Mouse (Mus musculus) midbrain, embryonic 13.5 days (tissue): ENCODE results near the gene Esrrg. TPM values are rescaled to one million over a fixed set of nuclear protein-coding genes. Genes with fewer than 3 reads are reported as not detected.

Experiments used
- ATAC-seq: fragments of 200-750 bp; cut with Nextera tagmentation; 2 replicates; pipeline ENCODE4 v1.8.0; 2017; ENCODE audit warnings: mild to moderate bottlenecking, moderate TSS enrichment, moderate library complexity
- H3K27ac ChIP-seq: fragments of 300-500 bp; sonication (generic); 2 replicates; pipeline ENCODE4 v1.5.1; 2015; ENCODE audit warnings: inconsistent platforms, mild to moderate bottlenecking, moderate library complexity
- H3K27me3 ChIP-seq: fragments of 300-500 bp; sonication (generic); 2 replicates; pipeline ENCODE4 v1.6.1; 2015; ENCODE audit warnings: mild to moderate bottlenecking, inconsistent platforms
- H3K36me3 ChIP-seq: fragments of 300-500 bp; sonication (generic); 2 replicates; pipeline ENCODE4 v1.6.1; 2015; ENCODE audit warnings: mild to moderate bottlenecking, inconsistent platforms
- H3K4me1 ChIP-seq: fragments of 300-500 bp; sonication (generic); replicated peaks from 2 replicates; pipeline ENCODE4 v1.6.1; 2015; ENCODE audit warnings: inconsistent platforms
- H3K4me2 ChIP-seq: fragments of 300-500 bp; sonication (generic); replicated peaks from 2 replicates; pipeline ENCODE4 v1.6.1; 2015; ENCODE audit warnings: moderate library complexity, mild to moderate bottlenecking, inconsistent platforms
- H3K4me3 ChIP-seq: fragments of 300-500 bp; sonication (generic); replicated peaks from 2 replicates; pipeline ENCODE4 v1.5.1; 2015; ENCODE audit warnings: mild to moderate bottlenecking, inconsistent platforms
- H3K9ac ChIP-seq: fragments of 300-500 bp; sonication (generic); replicated peaks from 2 replicates; pipeline ENCODE4 v1.6.1; 2015; ENCODE audit warnings: mild to moderate bottlenecking, inconsistent platforms
- H3K9me3 ChIP-seq: fragments of 300-500 bp; sonication (generic); 2 replicates; pipeline ENCODE4 v1.6.1; 2016; ENCODE audit warnings: mild to moderate bottlenecking, inconsistent platforms
- WGBS: fragments of 180-500 bp; shearing (Covaris S2); methylation state at CpG from one replicate; pipeline ENCODE4 v1.1.7; 2015; 5-methylcytosine and 5-hydroxymethylcytosine counted together
- polyA plus RNA-seq: library from polyadenylated mRNA; unstranded; fragments of >200 nt; fragmentation: Nextera tagmentation; extraction: Ambion mirVana; gene quantifications from 2 replicates; pipeline ENCODE4 v1.2.1, GENCODE M21; 2015

The Esrrg gene
- polyA plus RNA-seq, 1 experiment from 2014 or later: 16.5 TPM

GRCm38 (mm10) chr1:188080261-188080875, 471.8 kb downstream of the Esrrg start:
- no peak overlapping the region for H3K4me3 ChIP-seq
- H3K36me3 ChIP-seq: no peaks in the 10 kb centered on the region
- H3K27me3 ChIP-seq: no peaks in the 10 kb centered on the region
- peaks cover 30% of the 10 kb centered on the region for H3K4me1 ChIP-seq
- no peaks in the 10 kb centered on the region for H3K9me3 ChIP-seq
- no peak overlapping the region for H3K9ac ChIP-seq
- WGBS: 60% methylated on average over 12 of the region's 12 CpGs
- ATAC-seq: no peak
- H3K4me2 ChIP-seq: no peak overlapping the region
- no peak overlapping the region for H3K27ac ChIP-seq

- no peak overlapping the region for H3K27ac ChIP-seq
- no peaks in the 10 kb centered on the region for H3K36me3 ChIP-seq
- no peaks in the 10 kb centered on the region for H3K27me3 ChIP-seq
- no peak overlapping the region for H3K4me3 ChIP-seq
- H3K4me1 ChIP-seq: peaks cover 38% of the 10 kb centered on the region
- H3K9ac ChIP-seq: no peak overlapping the region; the same call in 1 of the 2 replicates
- 70% methylated on average over 18 of the region's 18 CpGs for WGBS
- H3K9me3 ChIP-seq: no peaks in the 10 kb centered on the region
- no peak; the same call in 1 of the 2 replicates for ATAC-seq
- no peak overlapping the region for H3K4me2 ChIP-seq
Observed at GRCm38 (mm10) chr1:188082665-188083640, 474.4 kb downstream of the Esrrg start.

- Histone ChIP-seq H3K4me2 (no peak overlapping the region), H3K4me3 (no peak overlapping the region), H3K4me1 (peaks cover 36% of the 10 kb centered on the region), H3K9me3 (no peaks in the 10 kb centered on the region), H3K27me3 (no peaks in the 10 kb centered on the region), H3K27ac (no peak overlapping the region), H3K36me3 (no peaks in the 10 kb centered on the region), H3K9ac (no peak overlapping the region)
- WGBS: 39% methylated on average over 13 of the region's 13 CpGs
- ATAC-seq: no peak; the same call in 1 of the 2 replicates
Observed at GRCm38 (mm10) chr1:188085116-188085879, 476.7 kb downstream of the Esrrg start.

GRCm38 (mm10) chr1:188093724-188094123, 485.1 kb downstream of the Esrrg start:
- Histone ChIP-seq H3K4me2 (no peak overlapping the region), H3K4me1 (no peaks in the 10 kb centered on the region), H3K27me3 (no peaks in the 10 kb centered on the region), H3K9ac (no peak overlapping the region), H3K27ac (no peak overlapping the region), H3K4me3 (no peak overlapping the region), H3K36me3 (no peaks in the 10 kb centered on the region), H3K9me3 (no peaks in the 10 kb centered on the region)
- WGBS: 87% methylated on average over 3 of the region's 3 CpGs
- ATAC-seq: no peak

GRCm38 (mm10) chr1:188101832-188102231, 493.2 kb downstream of the Esrrg start:
- Histone ChIP-seq H3K4me1 (peaks cover 15% of the 10 kb centered on the region), H3K4me3 (no peak overlapping the region), H3K27me3 (peaks cover 5% of the 10 kb centered on the region; the same call in 1 of the 2 replicates), H3K9me3 (no peaks in the 10 kb centered on the region), H3K36me3 (no peaks in the 10 kb centered on the region), H3K9ac (no peak overlapping the region), H3K4me2 (no peak overlapping the region), H3K27ac (no peak overlapping the region)
- WGBS: 54% methylated on average over 7 of the region's 7 CpGs
- no peak for ATAC-seq

- peaks cover 15% of the 10 kb centered on the region for H3K4me1 ChIP-seq
- H3K27ac ChIP-seq: no peak overlapping the region
- H3K9me3 ChIP-seq: no peaks in the 10 kb centered on the region
- H3K4me2 ChIP-seq: no peak overlapping the region
- no peak overlapping the region for H3K4me3 ChIP-seq
- no peak for ATAC-seq
- no peaks in the 10 kb centered on the region for H3K36me3 ChIP-seq
- 51% methylated on average over 3 of the region's 3 CpGs for WGBS
- H3K9ac ChIP-seq: no peak overlapping the region
- peaks cover 8% of the 10 kb centered on the region; the same call in 1 of the 2 replicates for H3K27me3 ChIP-seq
Observed at GRCm38 (mm10) chr1:188103179-188103578, 494.6 kb downstream of the Esrrg start.

- H3K27ac ChIP-seq: no peak overlapping the region
- no peaks in the 10 kb centered on the region for H3K9me3 ChIP-seq
- no peak for ATAC-seq
- no peak overlapping the region for H3K9ac ChIP-seq
- whole genome bisulfite sequencing: 11% methylated on average over 4 of the region's 4 CpGs
- H3K4me3 ChIP-seq: no peak overlapping the region
- H3K27me3 ChIP-seq: peaks cover 8% of the 10 kb centered on the region; the same call in 1 of the 2 replicates
- H3K4me1 ChIP-seq: peaks cover 15% of the 10 kb centered on the region
- no peaks in the 10 kb centered on the region for H3K36me3 ChIP-seq
- no peak overlapping the region for H3K4me2 ChIP-seq
Observed at GRCm38 (mm10) chr1:188105516-188105915, 496.9 kb downstream of the Esrrg start.

GRCm38 (mm10) chr1:188107946-188108345, 499.4 kb downstream of the Esrrg start:
- Histone ChIP-seq H3K9ac (no peak overlapping the region), H3K27me3 (peaks cover 8% of the 10 kb centered on the region; the same call in 1 of the 2 replicates), H3K4me2 (no peak overlapping the region), H3K36me3 (no peaks in the 10 kb centered on the region), H3K4me3 (no peak overlapping the region), H3K9me3 (no peaks in the 10 kb centered on the region), H3K27ac (no peak overlapping the region), H3K4me1 (peaks cover 15% of the 10 kb centered on the region)
- WGBS: 74% methylated on average over 6 of the region's 6 CpGs
- no peak for ATAC-seq

GRCm38 (mm10) chr1:188111552-188111951, 503.0 kb downstream of the Esrrg start:
- Histone ChIP-seq H3K27me3 (peaks cover 3% of the 10 kb centered on the region; the same call in 1 of the 2 replicates), H3K27ac (no peak overlapping the region), H3K4me1 (no peaks in the 10 kb centered on the region), H3K4me2 (no peak overlapping the region), H3K4me3 (no peak overlapping the region), H3K36me3 (no peaks in the 10 kb centered on the region), H3K9ac (no peak overlapping the region), H3K9me3 (no peaks in the 10 kb centered on the region)
- ATAC-seq: no peak
- 84% methylated on average over 3 of the region's 3 CpGs for WGBS

GRCm38 (mm10) chr1:188113240-188113639, 504.6 kb downstream of the Esrrg start:
- no peaks in the 10 kb centered on the region for H3K36me3 ChIP-seq
- 83% methylated on average over 3 of the region's 3 CpGs for WGBS
- peaks cover 6% of the 10 kb centered on the region for H3K4me1 ChIP-seq
- H3K27me3 ChIP-seq: no peaks in the 10 kb centered on the region
- no peak overlapping the region for H3K9ac ChIP-seq
- no peak overlapping the region for H3K4me2 ChIP-seq
- no peak overlapping the region for H3K27ac ChIP-seq
- H3K4me3 ChIP-seq: no peak overlapping the region
- no peaks in the 10 kb centered on the region for H3K9me3 ChIP-seq
- no peak for ATAC-seq

- 37% methylated on average over 3 of the region's 3 CpGs for WGBS
- H3K4me1 ChIP-seq: peaks cover 9% of the 10 kb centered on the region
- peak; percentile 80 for ATAC-seq
- no peak overlapping the region for H3K4me3 ChIP-seq
- no peak overlapping the region; the same call in 1 of the 2 replicates for H3K27ac ChIP-seq
- H3K9ac ChIP-seq: no peak overlapping the region
- no peak overlapping the region for H3K4me2 ChIP-seq
- no peaks in the 10 kb centered on the region for H3K27me3 ChIP-seq
- H3K9me3 ChIP-seq: no peaks in the 10 kb centered on the region
- H3K36me3 ChIP-seq: no peaks in the 10 kb centered on the region
Observed at GRCm38 (mm10) chr1:188118125-188118524, 509.5 kb downstream of the Esrrg start.
